Mouse (Mus musculus): ENCODE measurements around the gene Psmb3. TPM values are rescaled to one million over a fixed set of nuclear protein-coding genes. Genes with fewer than 3 reads are reported as not detected.

Psmb3 gene
- polyA plus RNA-seq, 1 experiment from 2014 or later, result 546 TPM

DNA sequence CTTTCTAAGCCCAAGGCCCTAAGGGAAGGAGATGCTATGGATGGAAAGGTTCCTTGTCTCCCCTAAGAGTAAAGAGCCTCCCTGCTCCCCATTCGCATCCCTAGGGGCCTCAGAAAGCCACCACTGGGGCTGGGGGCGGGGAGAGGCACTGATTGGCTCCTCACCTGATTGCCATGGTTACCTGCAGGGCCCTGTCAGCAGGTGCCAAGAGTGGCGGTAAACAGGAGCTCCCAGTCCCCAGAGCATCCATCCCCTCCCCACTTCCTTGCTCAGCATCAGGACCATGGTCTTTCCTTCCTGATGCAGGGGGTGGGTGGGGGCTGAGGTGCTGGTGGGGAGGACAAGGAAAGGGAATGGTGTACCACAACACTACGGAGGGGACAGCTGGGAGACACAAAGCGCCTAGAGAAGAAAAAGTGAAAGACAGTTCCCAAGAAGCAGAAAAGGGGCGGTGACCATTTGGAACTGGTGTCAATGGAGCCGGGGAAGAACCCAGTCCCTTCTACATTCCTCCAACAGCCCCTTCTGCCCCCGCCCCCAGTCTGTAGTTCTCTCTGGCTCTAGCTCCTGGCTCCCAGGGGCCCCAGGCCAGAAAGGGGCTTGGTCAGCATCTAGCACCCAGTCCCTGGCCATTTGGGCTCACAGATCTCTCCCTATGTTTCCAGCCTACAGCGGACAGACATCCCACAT is 7.3 kb upstream of the Psmb3 start:
- peaks cover 26% of the 10 kb centered on the region for H3K4me1 ChIP-seq (ENCODE audit: control insufficient read depth, insufficient read depth, low read length)
- ATAC-seq (ENCODE audit: insufficient number of reproducible peaks, low FRiP score, low TSS enrichment, low read depth) (no peak), DNase-seq (ENCODE audit: low spot score) (no peak)
- peak overlapping the region; percentile 11; the same call in 1 of the 2 replicates for H3K4me2 ChIP-seq (ENCODE audit: low read depth, severe bottlenecking)
- H3K4me3 ChIP-seq (ENCODE audit: low read depth, low read length), result no peak overlapping the region
- 48% methylated on average over 9 of the region's 9 CpGs for WGBS
- H3K27me3 ChIP-seq (ENCODE audit: control insufficient read depth, insufficient read depth, low read length), result no peaks in the 10 kb centered on the region
- no peaks in the 10 kb centered on the region for H3K9me3 ChIP-seq (ENCODE audit: control insufficient read depth, low read length)
- no peak overlapping the region for H3K27ac ChIP-seq (replicated peaks; ENCODE audit: low read depth, low read length)
- H3K36me3 ChIP-seq (ENCODE audit: control insufficient read depth, insufficient read depth, low read length), result peaks cover 15% of the 10 kb centered on the region
- peak overlapping the region; percentile 27; the same call in 1 of the 2 replicates for H3K9ac ChIP-seq (ENCODE audit: low read length)

DNA sequence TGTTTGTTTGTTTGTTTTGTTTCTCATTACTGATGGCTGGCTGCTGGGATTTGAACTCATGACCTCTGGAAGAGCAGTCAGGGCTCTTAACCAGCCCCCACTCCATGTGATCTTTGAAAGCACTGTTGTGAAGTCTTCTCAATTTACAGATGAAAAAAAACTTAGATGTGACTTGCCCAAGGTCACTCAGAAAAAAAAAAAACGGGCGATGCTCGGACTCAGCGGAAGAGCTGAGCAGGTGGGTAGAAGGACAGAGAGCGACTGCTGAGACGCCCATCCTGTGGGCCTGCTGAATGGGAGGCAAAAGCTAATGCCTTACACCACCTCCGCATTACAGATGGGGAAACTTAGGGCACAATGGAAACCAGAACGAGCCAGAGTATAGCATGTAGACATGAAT is 6.5 kb upstream of the Psmb3 start:
- Histone ChIP-seq H3K4me1 (ENCODE audit: control insufficient read depth, insufficient read depth, low read length) (peaks cover 33% of the 10 kb centered on the region), H3K27me3 (ENCODE audit: control insufficient read depth, insufficient read depth, low read length) (no peaks in the 10 kb centered on the region), H3K9ac (ENCODE audit: low read length) (no peak overlapping the region), H3K9me3 (ENCODE audit: control insufficient read depth, low read length) (no peaks in the 10 kb centered on the region), H3K27ac (replicated peaks; ENCODE audit: low read depth, low read length) (no peak overlapping the region), H3K4me2 (ENCODE audit: low read depth, severe bottlenecking) (no peak overlapping the region), H3K36me3 (ENCODE audit: control insufficient read depth, insufficient read depth, low read length) (peaks cover 11% of the 10 kb centered on the region), H3K4me3 (ENCODE audit: low read depth, low read length) (no peak overlapping the region)
- DNase-seq (ENCODE audit: low spot score) (no peak), ATAC-seq (ENCODE audit: insufficient number of reproducible peaks, low FRiP score, low TSS enrichment, low read depth) (no peak)
- 77% methylated on average over 8 of the region's 8 CpGs for WGBS

DNA sequence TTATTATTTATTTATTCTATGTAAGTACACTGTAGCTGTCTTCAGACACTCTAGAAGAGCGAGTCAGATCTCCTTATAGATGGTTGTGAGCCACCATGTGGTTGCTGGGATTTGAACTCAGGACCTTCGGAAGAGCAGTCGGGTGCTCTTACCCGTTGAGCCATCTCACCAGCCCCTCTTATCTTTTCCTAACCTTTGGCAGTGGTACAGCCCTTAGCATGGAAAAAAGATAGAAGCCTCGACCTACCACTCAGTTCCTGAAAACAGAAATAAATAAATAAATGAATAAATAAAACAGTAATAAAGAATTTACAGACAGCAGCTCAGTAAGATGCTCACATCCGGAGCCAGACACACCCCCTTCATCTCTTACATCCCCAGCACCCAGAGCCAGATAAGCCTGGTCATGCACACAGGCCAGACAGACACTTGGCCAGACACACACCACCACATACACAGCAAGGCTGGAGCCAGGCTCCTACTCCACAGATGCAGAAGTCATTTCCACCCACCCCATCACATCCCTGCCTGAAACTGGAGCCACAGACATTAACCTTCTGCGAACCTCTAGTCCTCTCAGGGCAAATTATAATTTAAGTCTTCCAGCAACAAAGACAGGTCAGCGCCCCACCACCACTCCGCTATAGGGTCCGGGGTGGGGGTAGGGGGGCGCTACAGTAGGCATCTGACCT is 5.9 kb upstream of the Psmb3 start:
- no peaks in the 10 kb centered on the region for H3K9me3 ChIP-seq (ENCODE audit: control insufficient read depth, low read length)
- peak overlapping the region; percentile 97 for H3K27ac ChIP-seq (replicated peaks; ENCODE audit: low read depth, low read length)
- ATAC-seq (ENCODE audit: insufficient number of reproducible peaks, low FRiP score, low TSS enrichment, low read depth), result no peak
- H3K9ac ChIP-seq (ENCODE audit: low read length), result no peak overlapping the region; the same call in 1 of the 2 replicates
- peak overlapping the region; percentile 76 for H3K4me3 ChIP-seq (ENCODE audit: low read depth, low read length)
- peaks cover 6% of the 10 kb centered on the region; the same call in 1 of the 2 replicates for H3K36me3 ChIP-seq (ENCODE audit: control insufficient read depth, insufficient read depth, low read length)
- H3K4me1 ChIP-seq (ENCODE audit: control insufficient read depth, insufficient read depth, low read length), result peaks cover 33% of the 10 kb centered on the region
- DNase-seq (ENCODE audit: low spot score), result no peak
- H3K27me3 ChIP-seq (ENCODE audit: control insufficient read depth, insufficient read depth, low read length), result no peaks in the 10 kb centered on the region
- WGBS, result 60% methylated on average over 11 of the region's 11 CpGs
- H3K4me2 ChIP-seq (ENCODE audit: low read depth, severe bottlenecking), result peak overlapping the region; percentile 84

DNA sequence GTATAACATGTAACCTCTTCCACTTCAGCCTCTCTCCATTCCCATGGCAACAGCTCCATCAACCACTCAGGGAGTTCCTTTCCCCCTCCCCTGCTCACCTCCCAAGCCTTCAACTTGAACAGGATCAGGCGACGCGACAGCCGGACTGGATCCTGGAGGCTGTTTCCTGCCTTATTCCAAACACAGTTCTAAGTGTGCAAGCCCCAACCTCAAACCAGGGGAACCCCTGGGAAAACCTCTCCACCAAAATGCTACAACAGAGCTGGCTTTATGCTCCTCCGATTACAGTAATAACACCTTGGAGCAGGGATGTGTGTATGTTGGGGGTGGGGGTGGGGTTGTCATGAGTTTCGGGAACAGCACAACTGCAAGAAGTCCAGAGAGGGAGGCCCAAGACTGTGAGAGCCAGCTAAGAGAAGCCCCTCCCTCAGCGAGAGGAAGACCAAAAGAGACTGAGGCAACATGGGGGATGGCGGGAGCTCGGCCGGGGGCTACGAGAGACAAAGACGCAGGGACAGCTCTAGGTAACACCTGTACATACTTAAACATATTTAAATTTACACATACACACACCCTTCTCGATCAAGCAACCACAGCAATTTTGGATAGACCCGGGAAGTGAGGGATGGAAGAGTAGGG is 5.2 kb upstream of the Psmb3 start:
- Histone ChIP-seq H3K27ac (replicated peaks; ENCODE audit: low read depth, low read length) (peak overlapping the region; percentile 97), H3K36me3 (ENCODE audit: control insufficient read depth, insufficient read depth, low read length) (0 out of 2 replicates have a peak, but pooled peaks cover 2% of the 10 kb centered on the region), H3K9ac (ENCODE audit: low read length) (peak overlapping the region; percentile 97), H3K9me3 (ENCODE audit: control insufficient read depth, low read length) (no peaks in the 10 kb centered on the region), H3K4me1 (ENCODE audit: control insufficient read depth, insufficient read depth, low read length) (peaks cover 33% of the 10 kb centered on the region), H3K4me3 (ENCODE audit: low read depth, low read length) (peak overlapping the region; percentile 76), H3K4me2 (ENCODE audit: low read depth, severe bottlenecking) (peak overlapping the region; percentile 84), H3K27me3 (ENCODE audit: control insufficient read depth, insufficient read depth, low read length) (no peaks in the 10 kb centered on the region)
- ATAC-seq (ENCODE audit: insufficient number of reproducible peaks, low FRiP score, low TSS enrichment, low read depth) (peak; percentile 19; the same call in 1 of the 2 replicates), DNase-seq (ENCODE audit: low spot score) (peak; percentile 62)
- under 1% methylated on average over 14 of the region's 14 CpGs for WGBS

DNA sequence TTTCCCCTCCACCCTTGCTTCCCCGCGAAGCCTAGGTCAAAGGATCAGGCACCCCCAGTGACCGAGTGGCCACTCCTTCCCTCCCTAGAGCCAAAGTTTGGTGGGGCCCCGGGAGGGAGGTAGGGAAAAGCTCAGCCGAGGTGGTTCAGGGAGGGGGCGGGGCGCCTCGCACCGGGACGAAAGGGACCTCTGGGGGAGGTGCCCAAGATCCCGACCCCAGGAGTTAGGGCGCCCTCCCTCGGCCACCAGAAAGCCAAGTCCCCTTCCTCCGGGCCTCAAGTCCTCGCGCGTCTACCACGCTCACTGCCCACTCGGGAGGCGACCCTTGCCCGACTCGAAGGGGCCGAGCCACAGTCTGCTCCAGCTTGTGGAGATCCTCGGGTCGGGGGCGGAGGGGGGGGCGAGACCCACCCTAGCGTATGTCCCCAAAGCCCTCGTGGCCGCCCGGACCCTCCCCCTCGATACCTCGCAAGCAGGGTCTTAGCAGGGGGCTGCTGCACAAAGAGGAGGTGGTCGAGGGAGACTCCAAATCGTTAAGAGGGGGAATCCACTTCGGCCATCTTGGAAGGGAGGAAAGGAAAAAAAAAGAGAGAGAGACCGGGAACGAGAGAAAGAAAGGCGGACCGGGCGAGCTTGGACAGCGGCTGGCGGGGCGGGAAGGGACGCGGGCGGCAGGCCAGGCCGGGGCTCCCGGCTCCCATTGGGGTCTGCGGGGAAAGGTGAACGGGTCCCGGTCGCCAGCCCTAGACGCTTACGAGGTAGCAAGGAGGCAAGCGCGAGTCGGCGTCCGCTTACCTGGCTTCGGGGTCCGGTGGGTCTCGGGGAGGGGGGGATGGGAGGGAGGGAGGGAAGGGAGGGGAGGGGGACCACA is 4.2 kb upstream of the Psmb3 start:
- no peak for ATAC-seq (ENCODE audit: insufficient number of reproducible peaks, low FRiP score, low TSS enrichment, low read depth)
- H3K9ac ChIP-seq (ENCODE audit: low read length), result peak overlapping the region; percentile 97
- under 1% methylated on average over 55 of the region's 63 CpGs for WGBS
- no peaks in the 10 kb centered on the region for H3K27me3 ChIP-seq (ENCODE audit: control insufficient read depth, insufficient read depth, low read length)
- H3K4me3 ChIP-seq (ENCODE audit: low read depth, low read length), result peak overlapping the region; percentile 76
- peak; percentile 87 for DNase-seq (ENCODE audit: low spot score)
- 0 out of 2 replicates have a peak, but pooled peaks cover 2% of the 10 kb centered on the region for H3K36me3 ChIP-seq (ENCODE audit: control insufficient read depth, insufficient read depth, low read length)
- peaks cover 35% of the 10 kb centered on the region for H3K4me1 ChIP-seq (ENCODE audit: control insufficient read depth, insufficient read depth, low read length)
- no peaks in the 10 kb centered on the region for H3K9me3 ChIP-seq (ENCODE audit: control insufficient read depth, low read length)
- peak overlapping the region; percentile 84 for H3K4me2 ChIP-seq (ENCODE audit: low read depth, severe bottlenecking)
- peak overlapping the region; percentile 97 for H3K27ac ChIP-seq (replicated peaks; ENCODE audit: low read depth, low read length)

DNA sequence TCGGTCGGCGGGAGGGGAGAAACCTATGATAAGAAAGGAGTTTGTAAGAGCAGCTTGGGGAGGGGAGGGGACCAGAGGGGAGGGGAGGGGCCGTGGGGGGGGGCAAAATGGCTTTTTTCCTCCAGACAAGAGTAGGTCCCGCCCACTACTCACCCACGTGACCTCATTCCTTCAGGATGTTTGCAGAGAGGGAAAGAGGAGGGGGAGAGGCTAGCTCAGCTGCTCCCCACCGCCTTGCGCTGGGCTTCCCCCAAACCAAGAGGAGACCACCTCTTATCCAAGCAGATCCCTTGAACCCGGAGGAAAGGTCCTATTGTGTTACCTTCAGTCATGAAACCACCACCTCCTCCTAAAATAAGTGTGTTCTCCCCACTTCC is 3.6 kb upstream of the Psmb3 start:
- Histone ChIP-seq H3K36me3 (ENCODE audit: control insufficient read depth, insufficient read depth, low read length) (0 out of 2 replicates have a peak, but pooled peaks cover 2% of the 10 kb centered on the region), H3K9ac (ENCODE audit: low read length) (peak overlapping the region; percentile 84), H3K27ac (replicated peaks; ENCODE audit: low read depth, low read length) (peak overlapping the region; percentile 97), H3K27me3 (ENCODE audit: control insufficient read depth, insufficient read depth, low read length) (no peaks in the 10 kb centered on the region), H3K9me3 (ENCODE audit: control insufficient read depth, low read length) (no peaks in the 10 kb centered on the region), H3K4me3 (ENCODE audit: low read depth, low read length) (peak overlapping the region; percentile 76), H3K4me2 (ENCODE audit: low read depth, severe bottlenecking) (peak overlapping the region; percentile 88), H3K4me1 (ENCODE audit: control insufficient read depth, insufficient read depth, low read length) (peaks cover 38% of the 10 kb centered on the region)
- DNase-seq (ENCODE audit: low spot score) (peak; percentile 94), ATAC-seq (ENCODE audit: insufficient number of reproducible peaks, low FRiP score, low TSS enrichment, low read depth) (0 out of 2 replicates have a peak, but pooled peaks have one; percentile 36)
- WGBS, result 0% methylated on average over 6 of the region's 9 CpGs

DNA sequence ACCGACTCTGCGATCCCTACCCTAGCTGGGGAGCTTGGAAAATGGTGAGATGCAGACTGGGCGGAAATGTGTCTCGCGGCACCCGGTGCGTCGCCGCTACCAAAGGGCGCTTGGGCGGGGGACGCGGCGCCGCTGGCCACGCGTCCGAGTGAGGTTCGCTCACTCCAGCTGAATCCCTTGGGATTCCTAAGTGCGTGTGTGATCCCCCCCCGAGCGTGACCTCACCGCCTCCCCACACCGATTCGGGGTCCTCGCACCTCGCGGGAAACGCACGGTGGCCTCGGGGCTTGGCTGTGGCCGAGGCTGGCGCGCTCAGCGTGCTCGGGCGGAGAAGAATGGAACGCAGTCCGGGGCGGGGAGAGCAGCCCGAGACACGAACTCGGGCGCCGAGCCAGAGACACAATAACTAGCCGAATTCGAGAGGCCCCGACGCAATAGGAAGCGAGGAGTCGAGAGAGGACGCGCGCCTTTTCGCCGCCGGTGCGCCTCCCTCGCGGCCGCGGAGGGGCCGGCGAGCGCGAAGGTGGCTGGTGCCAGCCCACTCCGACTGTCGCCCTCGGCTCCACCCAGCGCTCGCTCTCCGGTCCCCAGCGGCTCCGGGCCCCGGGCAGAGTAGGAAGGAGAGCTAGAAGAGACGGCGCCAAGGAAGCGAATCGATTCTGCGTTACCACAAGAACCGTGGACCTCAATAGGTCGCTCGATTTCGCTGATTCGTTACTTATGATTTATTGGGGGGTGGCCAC is 3.0 kb upstream of the Psmb3 start, which contains the start of gene Pcgf2:
Gene Pcgf2, minus strand, starts transcription at position 495 of the 743 bp plus-strand sequence.
- H3K9me3 ChIP-seq (ENCODE audit: control insufficient read depth, low read length), result no peaks in the 10 kb centered on the region
- H3K4me2 ChIP-seq (ENCODE audit: low read depth, severe bottlenecking), result peak within 1 kb of the TSS; percentile 88
- peak within 1 kb of the TSS; percentile 97 for H3K27ac ChIP-seq (replicated peaks; ENCODE audit: low read depth, low read length)
- 0 out of 2 replicates have a peak, but pooled peaks have one; percentile 1 for ATAC-seq (ENCODE audit: insufficient number of reproducible peaks, low FRiP score, low TSS enrichment, low read depth)
- 0 out of 2 replicates have a peak, but pooled peaks cover 2% of the 10 kb centered on the region for H3K36me3 ChIP-seq (ENCODE audit: control insufficient read depth, insufficient read depth, low read length)
- WGBS, result under 1% methylated on average over 85 of the region's 85 CpGs
- peak within 1 kb of the TSS; percentile 97 for H3K9ac ChIP-seq (ENCODE audit: low read length)
- peak; percentile 78 for DNase-seq (ENCODE audit: low spot score)
- peaks cover 32% of the 10 kb centered on the region for H3K4me1 ChIP-seq (ENCODE audit: control insufficient read depth, insufficient read depth, low read length)
- no peaks in the 10 kb centered on the region for H3K27me3 ChIP-seq (ENCODE audit: control insufficient read depth, insufficient read depth, low read length)
- peak within 1 kb of the TSS; percentile 76 for H3K4me3 ChIP-seq (ENCODE audit: low read depth, low read length)

Data from limb, embryonic 11.5 days (tissue).